Mouse (Mus musculus) neural tube, embryonic 12.5 days (tissue): Measurements from ENCODE around the gene Atg4a-ps. TPM values are rescaled to one million over a fixed set of nuclear protein-coding genes. Genes with fewer than 3 reads are reported as not detected.

Source experiments
- ATAC-seq: fragments of 200-750 bp; cut with Nextera tagmentation; 2 replicates; pipeline ENCODE4 v1.8.0; 2017; ENCODE audit warnings: low read depth, mild to moderate bottlenecking, moderate TSS enrichment, moderate library complexity; ENCODE audit not compliant: low FRiP score
- H3K27ac ChIP-seq: fragments of 300-500 bp; sonication (generic); 2 replicates; pipeline ENCODE4 v1.5.1; 2016
- H3K27me3 ChIP-seq: fragments of 300-500 bp; sonication (generic); replicated peaks from 2 replicates; pipeline ENCODE4 v1.6.1; 2016; ENCODE audit warnings: mild to moderate bottlenecking
- H3K36me3 ChIP-seq: fragments of 300-500 bp; sonication (generic); 2 replicates; pipeline ENCODE4 v1.6.1; 2016; ENCODE audit warnings: mild to moderate bottlenecking
- H3K4me1 ChIP-seq: fragments of 300-500 bp; sonication (generic); 2 replicates; pipeline ENCODE4 v1.6.1; 2016
- H3K4me2 ChIP-seq: fragments of 300-500 bp; sonication (generic); replicated peaks from 2 replicates; pipeline ENCODE4 v1.6.1; 2016; ENCODE audit warnings: mild to moderate bottlenecking
- H3K4me3 ChIP-seq: fragments of 300-500 bp; sonication (generic); 2 replicates; pipeline ENCODE4 v1.5.1; 2016
- H3K9ac ChIP-seq: fragments of 300-500 bp; sonication (generic); 2 replicates; pipeline ENCODE4 v1.6.1; 2016; ENCODE audit warnings: mild to moderate bottlenecking
- H3K9me3 ChIP-seq: fragments of 300-500 bp; sonication (generic); 2 replicates; pipeline ENCODE4 v1.6.1; 2016; ENCODE audit warnings: mild to moderate bottlenecking
- WGBS: fragments of 180-500 bp; shearing (Covaris S2); methylation state at CpG from one replicate; pipeline ENCODE4 v1.1.7; 2016; 5-methylcytosine and 5-hydroxymethylcytosine counted together
- microRNA-seq: library from miRNA; unstranded; fragments of <30 nt; microRNA quantifications from one replicate; pipeline ENCODE4, GENCODE M21; 2017
- polyA plus RNA-seq: library from polyadenylated mRNA; unstranded; fragments of >200 nt; fragmentation: Nextera tagmentation; extraction: Ambion mirVana; gene quantifications from 2 replicates; pipeline ENCODE4 v1.2.1, GENCODE M21; 2016

Atg4a-ps gene
- polyA plus RNA-seq, 1 experiment from 2014 or later: not detected

GRCm38 (mm10) chr3:103595271-103595810 lies 50.5 kb downstream of the Atg4a-ps start:
- no peaks in the 10 kb centered on the region for H3K9me3 ChIP-seq
- H3K36me3 ChIP-seq: no peaks in the 10 kb centered on the region
- no peak overlapping the region for H3K27ac ChIP-seq
- H3K9ac ChIP-seq: no peak overlapping the region
- no peak overlapping the region for H3K4me2 ChIP-seq
- 83% methylated on average over 7 of the region's 7 CpGs for WGBS
- ATAC-seq: no peak
- H3K27me3 ChIP-seq: no peaks in the 10 kb centered on the region
- H3K4me1 ChIP-seq: no peaks in the 10 kb centered on the region
- no peak overlapping the region for H3K4me3 ChIP-seq

Small RNA genes within 50 kb of the gene (microRNA-seq; reads per million reads assigned to microRNA genes)
- gene Gm25325: not detected

Other genes starting within 250 kb of the Atg4a-ps start
- 7.2 TPM in 2 replicates for gene Syt6, start 70.8 kb downstream of the Atg4a-ps start, polyA plus RNA-seq
- 15.1 and 15.6 TPM in 2 replicates for gene Olfml3, start 91.9 kb upstream of the Atg4a-ps start, polyA plus RNA-seq
- gene Gm10964, start 93.3 kb upstream of the Atg4a-ps start, polyA plus RNA-seq: not detected in 2 replicates
- 13.1 and 14.0 TPM in 2 replicates for gene Hipk1, start 145.5 kb upstream of the Atg4a-ps start, polyA plus RNA-seq
- gene Dclre1b, start 163.4 kb upstream of the Atg4a-ps start, polyA plus RNA-seq: 25.4 and 26.7 TPM in 2 replicates
- gene Ap4b1, start 163.5 kb upstream of the Atg4a-ps start, polyA plus RNA-seq: 23.8 and 24.0 TPM in 2 replicates
- gene Gm43064, start 163.5 kb upstream of the Atg4a-ps start, polyA plus RNA-seq: 0.23 and 0.32 TPM in 2 replicates
- 0.61 TPM in 1 of 2 replicates, not detected in the other for gene Bcl2l15, start 186.5 kb upstream of the Atg4a-ps start, polyA plus RNA-seq
- gene Ptpn22, start 213.7 kb upstream of the Atg4a-ps start, polyA plus RNA-seq: 0.44 TPM in 1 of 2 replicates, not detected in the other